Mouse (Mus musculus): ENCODE results near the gene March4.

DNA sequence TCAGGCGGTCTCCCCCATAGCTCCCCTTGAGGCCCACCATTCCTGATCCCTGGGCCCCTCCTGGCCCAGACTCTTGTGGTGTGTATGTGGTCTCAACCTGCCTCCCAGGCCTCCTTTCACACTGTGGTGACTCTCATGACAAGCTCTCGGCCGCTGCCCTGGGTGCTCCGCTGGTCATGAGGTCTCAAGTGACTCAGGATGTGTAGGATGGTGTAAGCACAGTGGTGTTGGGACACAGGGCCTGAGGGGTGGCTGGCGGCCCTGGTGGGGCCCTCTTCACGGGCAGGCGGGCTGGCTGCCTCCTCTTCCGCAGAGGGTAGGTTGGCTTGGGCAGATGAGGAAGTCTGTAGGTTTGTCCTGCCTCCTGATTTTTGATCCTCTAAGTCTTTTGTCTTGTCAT lies 108.2 kb downstream of the March4 start:
- TF ChIP-seq TAL1 (IDR thresholded peaks at IDR 0.05; ENCODE audit: low read length) (no peak), GATA1 (IDR thresholded peaks at IDR 0.05; ENCODE audit: low read length) (no peak)
